Mouse (Mus musculus): ENCODE measurements around the gene Gtsf1l. TPM values are rescaled to one million over a fixed set of nuclear protein-coding genes. Genes with fewer than 3 reads are reported as not detected.
"Not testable (repeated sequence)": the region's sequence is repeated elsewhere in the genome, so short reads cannot be mapped to it uniquely, and the experiment has no call there.

Gene Gtsf1l
- total RNA-seq, 2 experiments from 2014 or later: not detected

DNA sequence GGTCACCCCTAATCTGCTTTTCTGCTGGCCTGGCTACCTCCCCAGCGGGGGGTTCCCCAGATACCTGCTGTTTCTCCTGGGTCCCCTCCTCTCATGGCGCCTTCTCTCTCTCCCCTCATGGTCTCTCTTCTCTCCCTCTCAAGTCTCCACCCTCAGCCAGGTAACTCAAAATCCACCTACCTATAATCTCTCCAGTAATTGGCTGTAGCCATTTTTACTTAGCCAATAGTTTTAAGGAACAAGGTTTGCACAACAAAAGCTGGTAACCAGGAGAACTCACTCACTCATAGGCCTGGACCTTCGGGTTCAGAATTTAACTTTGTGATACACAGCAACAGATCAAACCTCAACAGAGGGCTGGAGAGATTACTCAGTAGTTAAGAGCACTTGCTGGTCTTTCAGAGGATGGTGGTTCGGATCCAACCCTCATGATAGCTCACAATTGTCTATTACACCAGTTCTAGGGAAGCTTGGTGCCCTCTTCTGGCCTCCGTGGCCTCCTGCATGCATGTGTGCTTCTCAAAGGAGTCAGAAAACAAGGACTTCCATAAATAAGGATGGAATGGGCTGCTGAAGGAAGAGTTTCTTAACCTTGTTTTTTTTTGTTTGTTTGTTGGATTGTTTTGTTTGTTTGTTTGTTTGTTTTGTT lies 1.9 kb upstream of the Gtsf1l start:
- DNase-seq (ENCODE audit: extremely low spot score in 1 of 2, low spot score in 1 of 2): no peak

DNA sequence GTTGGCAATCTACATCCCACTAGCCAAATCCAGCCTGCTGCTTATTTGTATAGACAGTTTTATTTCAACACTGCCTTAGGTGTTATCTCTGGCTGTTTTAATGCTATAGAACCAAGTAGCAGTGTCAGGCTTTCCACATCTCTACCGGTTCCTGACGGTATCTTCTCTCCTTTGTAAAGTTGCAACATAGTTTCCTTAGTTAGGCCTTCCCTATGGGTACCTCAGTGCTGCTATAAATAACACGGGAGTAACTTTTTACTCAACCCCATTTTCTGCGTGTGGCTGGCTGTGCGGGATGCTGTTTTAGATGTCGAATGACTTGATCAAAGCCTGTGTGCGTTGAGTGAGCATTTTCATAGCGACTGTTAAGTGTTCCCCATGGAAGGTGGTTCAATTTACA lies 1.1 kb downstream of the Gtsf1l start:
- DNase-seq (ENCODE audit: extremely low spot score in 1 of 2, low spot score in 1 of 2): no peak

- no peak for DNase-seq (ENCODE audit: extremely low spot score in 1 of 2, low spot score in 1 of 2)
Observed at GRCm38 (mm10) chr2:163085047-163085446, 2.6 kb downstream of the Gtsf1l start.

DNA sequence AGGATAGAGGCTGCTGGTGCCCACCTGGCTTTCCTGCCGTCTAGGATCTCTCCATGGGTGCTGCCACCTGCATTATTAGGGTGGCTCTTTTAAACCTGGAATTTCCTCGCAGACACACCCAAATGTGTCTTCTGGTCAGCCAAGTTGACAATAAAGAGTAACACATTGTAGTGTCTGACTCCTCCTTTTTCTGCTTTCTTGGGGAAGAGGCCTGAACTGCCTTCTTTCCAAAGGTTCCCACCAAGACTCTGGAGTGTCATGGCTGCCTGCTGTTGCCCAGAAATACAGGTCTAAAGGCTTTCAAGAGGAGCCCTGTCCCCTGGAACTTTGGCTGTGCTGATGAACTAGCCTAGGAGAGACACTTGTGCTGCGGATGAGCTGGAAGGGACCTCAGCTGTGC lies 3.1 kb downstream of the Gtsf1l start:
- DNase-seq (ENCODE audit: extremely low spot score in 1 of 2, low spot score in 1 of 2): no peak

DNA sequence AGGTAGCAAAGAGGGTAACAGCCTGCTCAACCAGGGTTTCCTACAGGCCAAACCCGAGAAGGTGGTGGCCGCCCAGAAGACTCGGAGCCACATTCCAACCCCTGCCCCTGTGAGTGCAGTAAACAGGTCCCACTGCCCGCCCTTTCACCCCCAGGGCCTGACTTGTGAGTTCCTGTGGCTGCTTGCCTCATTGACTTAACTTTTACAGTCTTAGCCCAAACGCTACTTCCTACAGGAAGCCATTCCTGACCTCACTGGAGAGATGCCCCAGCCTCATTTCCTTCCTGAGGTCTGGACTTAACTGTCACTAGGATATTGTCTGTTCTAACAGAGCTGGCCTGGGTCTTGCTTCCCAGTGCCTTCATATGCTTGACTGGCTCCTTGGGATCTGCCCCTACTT lies 5.1 kb downstream of the Gtsf1l start:
- DNase-seq (ENCODE audit: extremely low spot score in 1 of 2, low spot score in 1 of 2): no peak

GRCm38 (mm10) chr2:163079041-163079440 lies 8.6 kb downstream of the Gtsf1l start:
- no peak for DNase-seq (ENCODE audit: extremely low spot score in 1 of 2, low spot score in 1 of 2)

DNA sequence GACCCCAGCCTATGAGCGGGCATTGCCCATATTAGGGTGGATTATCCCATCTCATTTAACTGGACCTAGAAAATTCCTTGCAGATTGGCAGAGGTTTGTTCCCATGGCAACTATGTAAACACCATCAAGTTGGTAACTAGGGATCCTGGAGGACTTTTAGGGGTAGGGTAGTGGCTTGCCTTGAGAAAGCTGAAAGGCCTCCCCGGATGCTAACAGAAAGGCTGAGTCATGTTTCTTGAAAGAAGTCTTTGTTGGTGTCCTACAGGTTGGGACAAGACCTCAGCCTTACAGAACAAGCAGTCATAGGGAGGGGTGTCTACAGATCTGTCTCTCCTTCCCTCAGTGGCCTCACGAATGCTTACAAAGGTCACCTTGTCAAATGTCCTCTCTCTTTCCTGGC lies 12.4 kb downstream of the Gtsf1l start:
- no peak for DNase-seq (ENCODE audit: extremely low spot score in 1 of 2, low spot score in 1 of 2)

GRCm38 (mm10) chr2:163074808-163075207 lies 12.8 kb downstream of the Gtsf1l start:
- no peak for DNase-seq (ENCODE audit: extremely low spot score in 1 of 2, low spot score in 1 of 2)

GRCm38 (mm10) chr2:163074006-163074405 lies 13.6 kb downstream of the Gtsf1l start:
- DNase-seq (ENCODE audit: extremely low spot score in 1 of 2, low spot score in 1 of 2): no peak

DNA sequence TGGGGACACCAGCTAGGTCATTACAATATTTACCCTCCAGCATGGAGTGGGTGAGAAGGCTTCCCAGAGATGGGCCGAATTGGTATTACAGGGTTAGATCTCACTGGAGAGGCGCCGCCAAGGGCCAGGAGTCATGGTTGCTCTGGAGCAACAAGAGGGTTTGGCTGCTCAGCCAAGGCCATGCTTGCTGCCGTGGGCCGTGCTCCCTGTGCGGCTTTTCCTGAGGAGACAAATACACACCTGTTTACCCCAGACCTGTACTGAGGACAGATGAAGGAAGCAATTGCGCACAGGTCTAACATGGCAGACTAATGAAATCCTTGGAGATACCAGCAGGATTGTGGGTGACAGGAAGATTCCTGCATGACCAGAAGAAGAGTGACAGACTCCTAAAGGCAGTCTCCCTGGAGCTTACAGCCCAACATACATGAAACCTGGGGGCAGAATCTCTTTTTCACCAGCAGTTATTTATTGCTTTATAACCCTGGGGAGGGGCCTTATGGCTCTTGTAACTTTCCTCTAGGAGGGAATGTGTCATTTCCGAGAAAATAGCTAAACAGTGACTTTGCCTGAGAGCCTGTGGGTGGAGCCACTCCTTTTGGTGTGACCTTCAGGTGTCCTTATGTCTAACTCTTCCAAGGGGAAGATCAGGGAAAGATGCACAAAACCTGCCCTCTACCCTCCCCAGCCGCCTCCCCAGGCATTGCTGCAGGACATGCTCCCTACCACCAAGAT lies 14.5 kb downstream of the Gtsf1l start:
- no peak for DNase-seq (ENCODE audit: extremely low spot score in 1 of 2, low spot score in 1 of 2)

DNA sequence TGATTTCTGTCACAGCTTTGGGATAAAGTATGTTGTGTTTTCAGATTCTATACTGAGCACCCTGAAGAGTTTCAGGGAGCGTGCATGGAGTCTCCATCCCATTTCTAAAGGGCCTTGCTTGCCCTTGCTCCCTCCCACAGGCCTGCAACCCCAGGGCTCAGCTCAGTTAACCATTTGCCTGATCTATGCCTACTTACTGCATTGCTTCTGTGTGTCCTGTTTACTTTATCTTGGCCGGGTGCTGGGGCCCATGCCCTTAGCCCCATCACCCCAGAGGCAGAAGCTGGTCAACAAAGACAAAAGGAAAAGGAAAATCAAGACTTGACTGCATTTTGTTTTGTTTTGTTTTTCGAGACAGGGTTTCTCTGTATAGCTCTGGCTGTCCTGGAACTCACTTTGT lies 16.1 kb downstream of the Gtsf1l start:
- DNase-seq (ENCODE audit: extremely low spot score in 1 of 2, low spot score in 1 of 2): no peak

DNA sequence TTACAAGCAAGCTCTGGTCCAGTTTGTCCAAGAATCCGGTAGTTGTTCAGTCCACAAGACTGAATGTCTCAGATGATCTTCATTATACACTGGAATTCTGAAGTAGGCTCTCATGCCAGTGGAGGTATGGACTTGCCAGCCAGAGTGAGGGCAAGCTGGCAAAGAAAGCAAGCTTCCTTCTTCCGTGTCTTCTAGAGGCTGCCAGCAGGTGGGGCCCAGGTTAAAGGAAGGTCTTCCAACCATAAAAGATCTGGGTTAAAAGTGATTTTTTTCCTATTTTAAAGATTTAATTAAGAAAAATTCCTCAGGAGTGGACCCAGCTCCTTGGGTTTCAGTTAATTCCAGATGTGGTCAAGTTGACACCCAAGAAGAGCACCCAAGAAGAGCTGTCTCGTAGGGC lies 17.4 kb downstream of the Gtsf1l start:
- no peak for DNase-seq (ENCODE audit: extremely low spot score in 1 of 2, low spot score in 1 of 2)

DNA sequence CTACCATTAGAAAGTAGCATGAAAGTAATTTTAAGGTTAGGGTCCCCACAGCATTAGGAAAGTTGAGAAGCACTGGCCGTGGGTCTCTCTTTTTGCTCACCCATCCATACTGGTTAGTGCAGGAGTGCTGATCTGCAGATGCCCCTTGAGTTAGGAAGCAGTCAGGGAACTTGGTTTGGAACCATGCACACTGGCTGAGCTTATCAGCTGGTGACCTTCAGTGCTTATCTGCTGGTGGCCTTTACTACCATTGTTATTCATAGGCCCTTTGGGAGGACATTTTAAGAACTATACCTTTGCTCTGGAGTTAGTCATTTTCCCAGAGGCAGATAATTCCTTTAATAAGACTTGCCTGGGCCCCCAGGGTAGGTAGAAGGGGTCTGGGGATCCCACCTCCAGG lies 20.4 kb downstream of the Gtsf1l start:
- no peak for DNase-seq (ENCODE audit: extremely low spot score in 1 of 2, low spot score in 1 of 2)

DNA sequence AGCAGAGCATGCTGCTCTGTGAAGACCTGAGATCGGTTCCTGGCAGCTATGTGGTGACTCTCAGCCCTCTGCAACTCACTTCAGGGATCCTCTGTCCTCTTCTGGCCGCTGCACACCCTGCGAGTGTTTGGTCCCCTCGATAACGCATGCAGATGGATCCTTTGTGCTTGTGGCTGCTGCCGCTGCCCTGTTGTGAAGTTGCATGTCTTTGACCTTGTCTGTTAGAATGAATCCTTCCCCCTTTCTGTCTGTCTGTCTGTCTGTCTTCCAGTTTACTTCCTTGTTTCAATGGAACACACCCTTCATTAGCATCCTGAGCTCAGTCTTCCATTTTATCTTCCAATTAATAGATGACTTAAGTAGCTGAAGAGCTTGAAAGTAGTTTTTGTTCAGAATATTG lies 21.3 kb downstream of the Gtsf1l start:
- no peak for DNase-seq (ENCODE audit: extremely low spot score in 1 of 2, low spot score in 1 of 2)

- no peak for DNase-seq (ENCODE audit: extremely low spot score in 1 of 2, low spot score in 1 of 2)
Observed at GRCm38 (mm10) chr2:163062119-163062508, 25.5 kb downstream of the Gtsf1l start.

GRCm38 (mm10) chr2:163061203-163062118 lies 26.2 kb downstream of the Gtsf1l start:
- no peak for DNase-seq (ENCODE audit: extremely low spot score in 1 of 2, low spot score in 1 of 2)

DNA sequence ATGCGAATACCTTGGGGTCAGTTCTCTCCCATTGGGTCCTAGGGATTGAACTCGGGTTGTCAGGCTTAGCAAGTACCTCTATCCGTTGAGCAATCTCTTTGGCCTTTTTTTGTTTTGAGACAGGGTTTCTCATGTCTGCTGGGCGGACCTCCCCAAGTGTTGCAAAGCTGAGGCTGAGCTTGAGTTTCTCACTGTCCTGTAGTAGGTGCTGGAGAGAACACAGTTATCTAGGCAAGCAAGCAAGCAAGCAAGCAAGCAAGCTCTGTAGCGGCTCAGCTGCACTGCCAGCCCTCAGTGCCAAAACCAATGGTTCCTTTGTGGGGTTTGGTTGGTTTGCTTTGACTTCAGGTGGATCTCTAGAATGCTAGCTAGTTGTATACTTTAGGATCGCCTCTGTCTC lies 27.0 kb downstream of the Gtsf1l start:
- DNase-seq (ENCODE audit: extremely low spot score in 1 of 2, low spot score in 1 of 2): no peak

- DNase-seq (ENCODE audit: extremely low spot score in 1 of 2, low spot score in 1 of 2): not testable (repeated sequence)
Observed at GRCm38 (mm10) chr2:163058981-163059380, 28.7 kb downstream of the Gtsf1l start.

GRCm38 (mm10) chr2:163056584-163056983 lies 31.1 kb downstream of the Gtsf1l start:
- DNase-seq (ENCODE audit: extremely low spot score in 1 of 2, low spot score in 1 of 2): no peak

GRCm38 (mm10) chr2:163055715-163056114 lies 31.9 kb downstream of the Gtsf1l start:
- DNase-seq (ENCODE audit: extremely low spot score in 1 of 2, low spot score in 1 of 2): no peak

- no peak for DNase-seq (ENCODE audit: extremely low spot score in 1 of 2, low spot score in 1 of 2)
Observed at GRCm38 (mm10) chr2:163054891-163055494, 32.7 kb downstream of the Gtsf1l start.

Data from layer of hippocampus, postnatal 25 days (tissue).